Mouse (Mus musculus) forebrain, postnatal 0 days (tissue): ENCODE measurements at regions not wholly inside any gene's neighbourhood (a gene's known extent, or its start where the extent isn't known, plus 50 kb on each side); places are given as distances from the start of the nearest gene placed in this dataset.
A peak's percentile ranks its signal among the peaks of the same experiment; 100 is the strongest.

Experiments
- ATAC-seq: fragments of 200-750 bp; cut with Nextera tagmentation; 2 replicates; pipeline ENCODE4 v1.8.0; 2017; ENCODE audit warnings: mild to moderate bottlenecking, moderate library complexity
- DNase-seq: peaks from one replicate; pipeline ENCODE4 v3.0.0-alpha.2; 2015
- H3K27ac ChIP-seq: fragments of 300-500 bp; sonication (generic); 2 replicates; pipeline ENCODE4 v1.5.1; 2014; ENCODE audit warnings: low read depth, mild to moderate bottlenecking, antibody characterized with exemption, low read length, moderate library complexity, mixed read lengths
- H3K27me3 ChIP-seq: fragments of 300-500 bp; sonication (generic); 2 replicates; pipeline ENCODE4 v1.6.1; 2014; ENCODE audit warnings: mild to moderate bottlenecking, low read length, mixed read lengths; ENCODE audit not compliant: insufficient read depth
- H3K36me3 ChIP-seq: fragments of 300-500 bp; sonication (generic); 2 replicates; pipeline ENCODE4 v1.6.1; 2014; ENCODE audit warnings: mild to moderate bottlenecking, moderate library complexity; ENCODE audit not compliant: insufficient read depth
- H3K4me1 ChIP-seq: fragments of 300-500 bp; sonication (generic); 2 replicates; pipeline ENCODE4 v1.6.1; 2014; ENCODE audit warnings: antibody characterized with exemption; ENCODE audit not compliant: insufficient read depth
- H3K4me2 ChIP-seq: fragments of 300-500 bp; sonication (generic); 2 replicates; pipeline ENCODE4 v1.6.1; 2014; ENCODE audit warnings: low read depth, mild to moderate bottlenecking, moderate library complexity
- H3K4me3 ChIP-seq: fragments of 300-500 bp; sonication (generic); 2 replicates; pipeline ENCODE4 v1.5.1; 2014; ENCODE audit warnings: low read depth, low read length, mixed read lengths
- H3K9ac ChIP-seq: fragments of 300-500 bp; sonication (generic); 2 replicates; pipeline ENCODE4 v1.6.1; 2014; ENCODE audit warnings: mild to moderate bottlenecking
- H3K9me3 ChIP-seq: fragments of 300-500 bp; sonication (generic); 2 replicates; pipeline ENCODE4 v1.6.1; 2016; ENCODE audit warnings: low read length
- CTCF ChIP-seq: sonication (generic); IDR thresholded peaks from 2 replicates; pipeline ENCODE4 v1.5.1; 2016; ENCODE audit warnings: antibody characterized with exemption, control low read depth, low read depth
- WGBS: fragments of 180-500 bp; shearing (Covaris S2); extraction: QIAGEN DNeasy Blood & Tissue Kit; methylation state at CpG from one replicate; pipeline ENCODE4 v1.1.7; 2014; 5-methylcytosine and 5-hydroxymethylcytosine counted together

DNA sequence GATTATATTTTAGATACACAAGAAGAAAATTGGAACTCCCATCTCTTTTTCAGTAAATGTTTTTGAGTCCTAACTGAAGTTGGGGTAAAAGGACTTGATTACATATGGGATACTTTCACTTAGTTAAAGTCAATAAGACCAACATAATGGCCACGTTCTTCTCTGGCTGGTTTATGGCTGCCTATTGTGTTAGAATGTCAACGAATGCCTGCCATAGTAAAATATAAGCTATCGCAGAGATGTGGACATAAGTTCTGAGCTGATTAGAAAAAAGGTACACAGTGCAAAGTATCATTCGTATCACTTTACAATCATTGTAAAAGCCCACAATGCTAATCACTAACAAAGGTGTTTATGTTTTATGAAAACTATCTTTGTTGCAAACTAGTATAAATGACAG lies 173.2 kb upstream of the Rgmb start:
- H3K27me3 ChIP-seq = no peaks in the 10 kb centered on the region
- H3K4me1 ChIP-seq = no peaks in the 10 kb centered on the region
- no peaks in the 10 kb centered on the region for H3K9me3 ChIP-seq
- H3K4me3 ChIP-seq = no peak overlapping the region
- ATAC-seq (no peak), DNase-seq (no peak)
- H3K4me2 ChIP-seq = no peak overlapping the region
- no peaks in the 10 kb centered on the region for H3K36me3 ChIP-seq
- H3K9ac ChIP-seq = no peak overlapping the region
- TF ChIP-seq CTCF = no peak
- no peak overlapping the region for H3K27ac ChIP-seq
- WGBS = 81% methylated on average over 4 of the region's 4 CpGs

DNA sequence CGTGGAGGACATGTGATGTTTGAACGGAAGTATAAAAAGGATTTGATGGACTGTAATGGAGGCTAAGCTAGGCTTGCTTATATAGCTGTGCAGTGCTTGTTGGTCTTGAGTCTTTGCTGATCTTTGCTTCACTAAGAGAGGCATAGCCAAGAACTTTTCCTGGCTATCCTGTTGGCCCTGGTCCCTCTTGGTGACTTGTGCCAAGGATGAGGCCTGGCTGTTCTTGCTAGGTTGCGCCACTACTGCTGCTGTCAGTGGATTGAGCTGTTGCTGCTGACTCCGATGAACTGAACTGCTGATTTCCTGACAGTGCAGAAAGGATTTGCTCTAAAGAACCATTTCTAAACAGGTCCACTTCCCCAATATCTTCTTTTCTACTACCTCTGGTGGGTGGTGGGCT lies 167.9 kb upstream of the Rgmb start:
- Histone ChIP-seq H3K4me1 (no peaks in the 10 kb centered on the region), H3K9ac (no peak overlapping the region), H3K36me3 (no peaks in the 10 kb centered on the region; the same call in 1 of the 2 replicates), H3K27ac (no peak overlapping the region), H3K4me3 (no peak overlapping the region), H3K9me3 (peaks cover 5% of the 10 kb centered on the region; the same call in 1 of the 2 replicates), H3K4me2 (no peak overlapping the region), H3K27me3 (no peaks in the 10 kb centered on the region)
- WGBS = 96% methylated on average over 4 of the region's 4 CpGs
- no peak for DNase-seq
- no peak for ATAC-seq
- no peak for TF ChIP-seq CTCF

DNA sequence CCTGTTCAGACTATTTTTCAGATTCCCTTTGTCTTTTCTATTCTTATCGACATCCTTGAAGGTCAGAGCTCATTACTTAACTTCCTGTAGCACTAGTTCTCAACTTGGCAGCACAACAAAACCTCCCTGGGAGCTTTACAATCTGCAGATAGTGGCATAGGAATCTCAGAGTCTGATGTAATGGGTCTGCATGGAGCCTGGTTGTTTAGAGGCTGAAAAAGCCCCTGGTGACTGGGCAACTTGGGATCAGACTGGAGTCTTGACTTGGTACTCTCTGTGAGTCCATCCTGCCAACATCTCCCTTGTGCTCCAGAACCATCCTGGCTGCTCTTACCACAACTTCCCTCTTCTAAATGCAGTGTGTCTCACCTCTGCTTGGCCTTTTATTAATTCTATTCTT lies 166.4 kb upstream of the Rgmb start:
- H3K4me3 ChIP-seq = no peak overlapping the region
- no peaks in the 10 kb centered on the region for H3K4me1 ChIP-seq
- H3K4me2 ChIP-seq = no peak overlapping the region
- H3K27ac ChIP-seq = no peak overlapping the region
- no peak for ATAC-seq
- no peak overlapping the region for H3K9ac ChIP-seq
- no peaks in the 10 kb centered on the region for H3K27me3 ChIP-seq
- no peak for DNase-seq
- 28% methylated on average over 1 of the region's 1 CpGs for WGBS
- TF ChIP-seq CTCF = no peak
- peaks cover 5% of the 10 kb centered on the region; the same call in 1 of the 2 replicates for H3K9me3 ChIP-seq
- no peaks in the 10 kb centered on the region; the same call in 1 of the 2 replicates for H3K36me3 ChIP-seq

DNA sequence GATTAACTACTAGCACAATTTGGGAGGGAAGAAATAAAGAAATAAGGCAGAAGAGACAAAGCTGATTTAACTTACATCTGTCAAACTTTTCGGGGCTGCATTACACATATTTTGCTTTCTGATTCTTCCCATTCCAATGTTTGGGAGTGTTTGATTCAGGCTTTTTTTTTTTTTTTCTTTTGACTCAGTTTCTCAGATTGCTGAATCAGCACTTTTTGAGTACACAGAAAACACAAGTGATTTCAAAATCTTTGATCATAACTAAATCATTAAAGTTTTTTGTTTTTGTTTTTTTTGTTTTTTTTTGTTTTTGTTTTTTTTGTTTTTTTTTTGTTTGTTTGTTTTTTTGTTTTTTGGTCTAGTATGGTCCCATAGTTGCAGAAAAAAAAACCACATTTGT lies 164.7 kb upstream of the Rgmb start:
- H3K4me2 ChIP-seq = no peak overlapping the region
- 89% methylated on average over 1 of the region's 1 CpGs for WGBS

DNA sequence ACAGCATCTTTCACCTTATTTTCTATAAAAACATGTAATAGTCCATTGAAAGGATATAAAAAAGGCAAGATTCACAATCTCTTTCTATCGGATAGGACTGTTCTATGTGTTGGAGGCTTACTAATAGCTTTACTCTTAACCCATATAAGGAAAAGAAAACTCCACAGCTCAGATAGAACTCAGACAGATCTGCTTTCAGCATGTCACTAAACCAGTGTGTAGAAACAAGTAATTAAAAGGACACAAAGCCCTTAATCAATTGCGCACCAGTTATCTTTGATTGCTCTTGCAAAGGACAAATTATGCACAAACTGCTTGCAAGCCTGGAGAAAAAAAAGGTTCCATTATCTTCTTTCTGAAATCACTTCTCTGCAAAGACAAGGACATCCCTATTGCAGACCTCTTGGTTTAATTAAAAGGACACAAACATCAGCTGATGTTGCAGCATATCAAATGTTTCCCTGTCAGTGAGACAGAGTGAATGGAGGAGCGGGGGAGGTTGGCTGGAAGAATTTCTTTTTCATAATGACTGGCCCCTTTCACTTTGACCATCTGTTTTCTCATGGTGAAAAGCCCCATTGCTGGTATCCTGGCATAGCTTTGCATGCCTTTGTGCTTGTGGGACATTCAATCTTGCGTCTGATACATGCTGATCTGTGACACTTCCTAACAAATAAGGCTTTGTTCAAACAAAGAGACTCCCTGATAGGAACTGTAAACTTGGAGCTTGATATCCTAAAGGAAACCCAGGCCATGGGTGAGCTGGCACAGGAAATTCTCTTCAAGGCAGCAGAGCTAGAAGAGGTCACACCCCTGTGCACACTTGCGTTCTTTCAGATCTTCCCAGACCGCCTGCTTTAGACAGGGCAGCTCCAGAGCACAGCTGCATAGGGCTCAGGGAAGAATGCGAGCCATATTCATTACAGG lies 162.8 kb upstream of the Rgmb start:
- ATAC-seq (peak; percentile 76), DNase-seq (peak; percentile 51)
- TF ChIP-seq CTCF = no peak
- Histone ChIP-seq H3K4me3 (no peak overlapping the region), H3K36me3 (no peaks in the 10 kb centered on the region; the same call in 1 of the 2 replicates), H3K27ac (peak overlapping the region; percentile 46; the same call in 1 of the 2 replicates), H3K4me1 (peaks cover 5% of the 10 kb centered on the region), H3K9ac (no peak overlapping the region), H3K9me3 (peaks cover 4% of the 10 kb centered on the region; the same call in 1 of the 2 replicates), H3K4me2 (no peak overlapping the region), H3K27me3 (no peaks in the 10 kb centered on the region)
- 13% methylated on average over 7 of the region's 7 CpGs for WGBS

More for the DNA sequence above, 164.7 kb upstream of the Rgmb start:
- H3K27me3 ChIP-seq = no peaks in the 10 kb centered on the region
- no peak overlapping the region for H3K9ac ChIP-seq
- DNase-seq (no peak), ATAC-seq (no peak)
- H3K27ac ChIP-seq = no peak overlapping the region
- no peak overlapping the region for H3K4me3 ChIP-seq
- no peak for TF ChIP-seq CTCF
- H3K4me1 ChIP-seq = 0 out of 2 replicates have a peak, but pooled peaks cover under 1% of the 10 kb centered on the region
- no peaks in the 10 kb centered on the region; the same call in 1 of the 2 replicates for H3K36me3 ChIP-seq
- H3K9me3 ChIP-seq = peaks cover 5% of the 10 kb centered on the region; the same call in 1 of the 2 replicates

DNA sequence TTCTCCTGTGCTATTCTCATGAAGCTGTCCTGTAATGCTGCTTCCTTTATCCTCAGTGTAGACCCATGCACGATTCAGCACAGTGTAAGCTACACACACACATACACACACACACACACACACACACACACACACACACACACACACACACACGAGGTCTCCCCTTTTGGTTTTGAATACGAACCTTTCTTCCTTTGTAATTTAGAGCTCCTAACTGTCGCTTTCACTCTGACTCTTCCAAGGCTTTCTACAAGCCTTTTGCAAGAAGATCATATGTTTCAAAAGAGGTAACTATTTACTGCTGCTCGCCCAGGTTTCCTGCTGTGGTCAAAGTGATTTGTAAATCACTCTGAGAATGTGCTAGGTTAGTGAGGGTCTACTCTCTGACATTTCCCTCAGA lies 161.1 kb upstream of the Rgmb start:
- H3K4me3 ChIP-seq = no peak overlapping the region
- no peak for TF ChIP-seq CTCF
- H3K36me3 ChIP-seq = no peaks in the 10 kb centered on the region
- H3K9ac ChIP-seq = no peak overlapping the region
- 42% methylated on average over 5 of the region's 5 CpGs for WGBS
- no peaks in the 10 kb centered on the region for H3K9me3 ChIP-seq
- H3K27ac ChIP-seq = no peak overlapping the region
- H3K4me2 ChIP-seq = no peak overlapping the region
- H3K4me1 ChIP-seq = peaks cover 5% of the 10 kb centered on the region
- DNase-seq = no peak
- ATAC-seq = no peak
- no peaks in the 10 kb centered on the region for H3K27me3 ChIP-seq

DNA sequence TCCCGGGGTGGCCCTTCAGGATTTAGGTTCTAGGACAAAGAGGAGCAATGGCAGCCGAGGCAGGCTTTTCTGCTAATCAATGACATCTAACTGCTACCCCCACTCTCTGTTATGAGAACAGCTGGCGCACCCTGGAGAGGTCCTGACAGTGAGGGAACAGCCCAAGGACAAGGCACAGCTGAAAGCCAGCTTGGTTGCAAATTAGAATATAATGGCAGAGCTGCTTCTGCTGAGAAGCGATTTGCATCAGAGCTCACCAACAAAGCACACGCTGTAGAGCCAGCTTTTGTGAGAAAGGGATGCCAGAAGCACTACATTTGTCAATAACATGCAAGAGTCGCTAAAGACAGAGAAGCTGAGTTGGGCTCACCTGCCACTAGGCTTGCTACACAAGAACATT lies 159.5 kb upstream of the Rgmb start:
- Histone ChIP-seq H3K4me3 (no peak overlapping the region), H3K27ac (peak overlapping the region; percentile 22), H3K27me3 (no peaks in the 10 kb centered on the region), H3K4me2 (no peak overlapping the region), H3K9ac (no peak overlapping the region), H3K4me1 (peaks cover 5% of the 10 kb centered on the region), H3K36me3 (no peaks in the 10 kb centered on the region), H3K9me3 (no peaks in the 10 kb centered on the region)
- ATAC-seq (peak; percentile 79), DNase-seq (peak; percentile 70)
- 8% methylated on average over 6 of the region's 6 CpGs for WGBS
- no peak for TF ChIP-seq CTCF
